Mouse (Mus musculus) ES-E14 (cell line): Measurements from ENCODE around the gene Slc52a3. TPM values are rescaled to one million over a fixed set of nuclear protein-coding genes. Genes with fewer than 3 reads are reported as not detected.

Source experiments
- DNase-seq: peaks from one replicate; pipeline ENCODE4 v3.0.0-alpha.2; 2013; ENCODE audit warnings: low read depth, low spot score
- H3K27ac ChIP-seq: 2 replicates; pipeline ENCODE4 v1.5.1; 2012; ENCODE audit warnings: low read depth, mild to moderate bottlenecking, low read length, moderate library complexity, mixed read lengths; ENCODE audit not compliant: poor library complexity, insufficient read depth, severe bottlenecking
- H3K36me3 ChIP-seq: 2 replicates; pipeline ENCODE4 v1.6.1; 2012; ENCODE audit warnings: mild to moderate bottlenecking, low read length, moderate library complexity, mixed read lengths; ENCODE audit not compliant: control insufficient read depth, poor library complexity, insufficient read depth, severe bottlenecking
- H3K4me1 ChIP-seq, 2 experiments: fragments of 150-350 bp in 1 of 2; sonication (generic) in 1 of 2; 2 replicates each; pipeline ENCODE4 v1.6.1; 2012; ENCODE audit warnings: low read length in 2 of 2, mild to moderate bottlenecking in 1 of 2, mixed read lengths in 1 of 2; ENCODE audit not compliant: control insufficient read depth in 2 of 2, insufficient read depth in 2 of 2, poor library complexity in 1 of 2
- H3K4me3 ChIP-seq, 2 experiments: fragments of 150-350 bp in 1 of 2; sonication (generic) in 1 of 2; 2 replicates each; pipeline ENCODE4 v1.5.1; 2012; ENCODE audit warnings: low read length in 2 of 2, low read depth in 1 of 2, mild to moderate bottlenecking in 1 of 2, mixed read lengths in 1 of 2; ENCODE audit not compliant: insufficient read depth in 1 of 2, poor library complexity in 1 of 2, severe bottlenecking in 1 of 2
- H3K9ac ChIP-seq: 2 replicates; pipeline ENCODE4 v1.6.1; 2012; ENCODE audit warnings: low read depth, mild to moderate bottlenecking, low read length, mixed read lengths; ENCODE audit not compliant: poor library complexity, insufficient read depth, severe bottlenecking
- H3K9me3 ChIP-seq: fragments of 150-350 bp; sonication (generic); 2 replicates; pipeline ENCODE4 v1.6.1; 2012; ENCODE audit warnings: low read depth, mild to moderate bottlenecking, low read length; ENCODE audit not compliant: control insufficient read depth, insufficient read depth
- CHD2 ChIP-seq: IDR thresholded peaks from 2 replicates; pipeline ENCODE4 v1.6.1; 2014; ENCODE audit warnings: mild to moderate bottlenecking, low read depth, low read length, inconsistent platforms
- HCFC1 ChIP-seq: IDR thresholded peaks from 2 replicates; pipeline ENCODE4 v1.6.1; 2012; ENCODE audit warnings: low read length, inconsistent platforms, borderline replicate concordance; ENCODE audit not compliant: insufficient read depth
- MAFK ChIP-seq: IDR thresholded peaks from 2 replicates; pipeline ENCODE4 v1.6.1; 2014; ENCODE audit warnings: mild to moderate bottlenecking, low read depth, low read length, inconsistent platforms; ENCODE audit not compliant: insufficient read depth
- ZC3H11A ChIP-seq: IDR thresholded peaks from 2 replicates; pipeline ENCODE4 v1.6.1; 2012; ENCODE audit warnings: low read depth, mild to moderate bottlenecking, inconsistent platforms, low read length, borderline replicate concordance
- ZNF384 ChIP-seq: IDR thresholded peaks from 2 replicates; pipeline ENCODE4 v1.6.1; 2012; ENCODE audit warnings: low read depth, low read length, inconsistent platforms
- in situ Hi-C, 2 experiments: fragments of 600-800 bp; cut with MboI; formaldehyde crosslinking; loops; one replicate each; pipeline ENCODE4 v1.15.1; 2025; ENCODE audit warnings: low sequenced_read_pairs in 2 of 2, inconsistent platforms in 1 of 2; ENCODE audit not compliant: unreplicated experiment in 2 of 2
- total RNA-seq: library from RNA; depleted of rRNA; stranded (reverse); fragments of 300-350 nt; gene quantifications from 2 replicates; pipeline ENCODE4 v1.2.3, GENCODE M21; 2012

Slc52a3 gene
- total RNA-seq, 1 experiment, result 4.4 TPM

DNA sequence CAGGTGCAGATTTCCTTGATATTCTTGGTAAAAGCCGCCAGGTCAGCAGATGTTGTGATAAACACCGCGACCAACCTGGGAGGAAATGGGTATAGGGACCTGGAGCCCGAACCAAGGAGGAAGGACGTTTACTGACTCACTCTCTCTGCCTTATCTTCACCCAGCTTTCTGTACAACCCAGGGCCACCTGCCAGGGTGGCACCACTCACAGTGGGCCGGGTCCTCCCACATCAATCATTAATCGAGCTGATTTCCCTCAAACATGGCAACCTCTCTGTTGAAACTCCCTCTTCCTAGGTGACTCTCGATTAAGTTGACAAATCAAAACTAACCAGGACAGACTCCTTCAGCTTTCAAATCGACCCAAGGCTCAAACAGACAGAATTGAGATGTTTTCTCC lies 13.9 kb downstream of the Slc52a3 start:
- DNase-seq, result no peak
- Histone ChIP-seq H3K36me3 (no peaks in the 10 kb centered on the region), H3K27ac (no peak overlapping the region; the same call in 1 of the 2 replicates), H3K4me3 (no peak overlapping the region), H3K9ac (no peak overlapping the region; the same call in 1 of the 2 replicates), H3K4me1 (peaks cover 3 to 35% of the 10 kb centered on the region in 2 experiments; a peak in 3 of 4 replicates), H3K9me3 (no peaks in the 10 kb centered on the region)
- in situ Hi-C loops, result no loop called here
- TF ChIP-seq MAFK, result no peak
- no peak for TF ChIP-seq CHD2
- no peak for TF ChIP-seq HCFC1
- no peak for TF ChIP-seq ZC3H11A
- TF ChIP-seq ZNF384, result no peak

DNA sequence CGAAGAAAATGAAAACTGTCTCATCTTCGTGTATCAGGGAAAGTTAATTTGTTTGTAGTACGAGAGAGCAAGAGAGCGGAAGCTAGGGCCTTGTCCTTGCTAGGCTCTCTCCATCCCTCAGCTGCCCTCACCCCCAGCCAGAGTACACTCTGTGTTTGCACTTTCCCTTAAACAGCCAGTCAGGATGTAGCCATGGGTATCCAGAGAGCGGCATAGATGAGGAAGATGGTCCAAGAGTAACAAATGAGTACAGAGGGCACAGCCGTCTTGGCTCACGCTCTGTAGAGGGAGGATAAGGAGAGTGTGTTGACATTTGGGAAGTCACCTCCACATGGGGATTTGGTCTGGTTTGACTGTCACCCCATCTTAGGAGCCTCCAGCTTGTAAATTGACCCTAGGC lies 14.3 kb downstream of the Slc52a3 start:
- H3K27ac ChIP-seq, result peak overlapping the region; percentile 96; the same call in 1 of the 2 replicates
- no peaks in the 10 kb centered on the region for H3K36me3 ChIP-seq
- no peak overlapping the region for H3K4me3 ChIP-seq
- no peak for DNase-seq
- in situ Hi-C loops, result no loop called here
- H3K9ac ChIP-seq, result peak overlapping the region; percentile 18; the same call in 1 of the 2 replicates
- TF ChIP-seq CHD2 (no peak), MAFK (no peak), ZC3H11A (no peak), HCFC1 (no peak), ZNF384 (no peak)
- H3K4me1 ChIP-seq, result peaks cover 3 to 34% of the 10 kb centered on the region in 2 experiments; a peak in 3 of 4 replicates
- no peaks in the 10 kb centered on the region for H3K9me3 ChIP-seq

DNA sequence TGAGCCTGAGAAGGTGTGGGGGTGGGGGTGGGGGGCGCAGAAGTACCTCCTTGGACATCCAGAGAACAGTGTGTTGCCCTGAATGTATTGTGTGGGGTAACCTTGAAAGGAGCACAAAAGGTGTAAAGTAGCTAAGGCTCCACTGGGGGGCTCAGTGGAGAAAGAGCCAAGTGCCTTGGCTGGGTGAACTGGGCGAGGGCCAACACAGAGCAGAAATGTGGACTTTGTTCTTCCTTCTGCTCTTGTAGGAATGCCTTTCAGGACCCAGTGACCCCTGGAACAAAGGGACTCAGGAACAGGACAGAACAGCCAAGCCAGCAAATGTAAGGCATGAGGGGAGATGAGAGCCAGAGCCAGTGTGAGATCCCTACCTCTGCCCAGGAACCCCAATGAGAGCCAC lies 15.4 kb downstream of the Slc52a3 start:
- H3K27ac ChIP-seq, result peak overlapping the region; percentile 96

DNA sequence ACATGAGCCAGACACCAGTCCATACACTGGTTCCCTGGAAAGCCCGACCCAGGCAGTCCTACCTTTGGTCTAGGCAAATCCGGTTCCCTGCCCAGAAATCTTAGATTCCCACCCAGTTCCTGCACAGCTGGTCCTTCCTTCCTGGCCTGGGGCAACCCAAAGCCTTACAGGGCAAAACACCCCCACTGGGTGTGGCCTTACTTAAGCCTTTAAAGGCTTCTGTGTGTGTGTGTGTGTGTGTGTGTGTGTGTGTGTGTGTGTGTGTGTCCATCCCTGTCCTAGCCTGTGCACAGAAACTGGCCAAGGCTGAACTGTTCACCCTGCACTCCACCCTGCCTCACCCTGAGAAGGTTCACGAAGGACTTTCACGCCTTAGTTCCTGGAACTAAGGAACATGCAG lies 15.9 kb downstream of the Slc52a3 start:
- in situ Hi-C loops, result no loop called here
- Histone ChIP-seq H3K4me3 (peak overlapping the region in 1 of 2 experiments; percentile 12; a peak in 1 of 4 replicates), H3K27ac (peak overlapping the region; percentile 96), H3K9me3 (no peaks in the 10 kb centered on the region), H3K36me3 (no peaks in the 10 kb centered on the region), H3K9ac (peak overlapping the region; percentile 18; the same call in 1 of the 2 replicates), H3K4me1 (peaks cover 3 to 37% of the 10 kb centered on the region in 2 experiments; a peak in 3 of 4 replicates)
- TF ChIP-seq ZC3H11A, result no peak
- TF ChIP-seq HCFC1, result no peak
- TF ChIP-seq MAFK, result no peak
- no peak for TF ChIP-seq CHD2
- TF ChIP-seq ZNF384, result no peak
- DNase-seq, result peak; percentile 87

More for the DNA sequence above, 15.4 kb downstream of the Slc52a3 start:
- H3K4me1 ChIP-seq, result peaks cover 3 to 35% of the 10 kb centered on the region in 2 experiments; a peak in 3 of 4 replicates
- H3K9me3 ChIP-seq, result no peaks in the 10 kb centered on the region
- in situ Hi-C loops, result no loop called here
- TF ChIP-seq HCFC1 (no peak), CHD2 (no peak), ZC3H11A (no peak), MAFK (no peak), ZNF384 (no peak)
- H3K36me3 ChIP-seq, result no peaks in the 10 kb centered on the region
- H3K4me3 ChIP-seq, result peak overlapping the region in 1 of 2 experiments; percentile 12; a peak in 1 of 4 replicates
- H3K9ac ChIP-seq, result peak overlapping the region; percentile 18; the same call in 1 of the 2 replicates
- no peak for DNase-seq
